In the genomic region with DNA sequence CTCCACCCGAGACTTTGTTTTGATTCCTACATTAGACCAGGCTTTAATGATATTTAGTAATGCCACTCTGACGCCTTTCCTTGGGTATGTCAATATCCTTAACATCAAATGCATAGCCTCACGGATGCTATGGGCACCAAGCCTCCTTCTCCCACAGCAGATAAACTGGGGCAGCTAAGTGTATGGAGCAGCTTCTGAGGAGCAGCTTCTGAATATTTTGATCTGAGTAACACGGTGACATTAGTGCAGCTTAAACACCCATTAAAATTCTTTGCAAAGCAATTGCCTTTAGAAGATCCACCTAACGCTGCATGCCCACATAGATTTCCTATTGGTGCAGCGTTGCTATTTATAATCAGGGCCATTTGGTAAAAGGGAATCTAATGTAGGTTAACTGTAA, we compare ENCODE assay signal across 26 mouse cellular contexts.
"Had no signal": no experiment of that assay in that cellular context is flagged by ENCODE, and none has a peak within 500 bp of the region (broad histone marks: within the 10 kb centered on the region; RNA-seq: fewer than 3 reads in every experiment).

No protein-coding gene starts in this region.

- H3K27me3 ChIP-seq: heart, embryonic 13.5 days; heart, embryonic 15.5 days; hindbrain, embryonic 13.5 days; hindbrain, embryonic 15.5 days; liver, embryonic 13.5 days; liver, embryonic 15.5 days had no signal

- H3K27ac ChIP-seq: heart, adult 2 months; heart, embryonic 13.5 days; heart, embryonic 15.5 days; hindbrain, embryonic 13.5 days; hindbrain, embryonic 15.5 days; hindbrain, postnatal 0 days; kidney, embryonic 15.5 days; kidney, postnatal 0 days; liver, embryonic 13.5 days; liver, embryonic 15.5 days had no signal

- H3K4me3 ChIP-seq: heart, adult 2 months; heart, embryonic 13.5 days; heart, embryonic 15.5 days; hindbrain, embryonic 13.5 days; hindbrain, embryonic 15.5 days; kidney, embryonic 15.5 days; liver, embryonic 13.5 days; liver, embryonic 15.5 days had no signal

- H3K36me3 ChIP-seq: heart, embryonic 13.5 days; heart, embryonic 15.5 days; hindbrain, embryonic 13.5 days; hindbrain, embryonic 15.5 days; kidney, embryonic 15.5 days; liver, embryonic 13.5 days; liver, embryonic 15.5 days had no signal

- ATAC-seq: hindbrain, postnatal 0 days; intestine, embryonic 16.5 days had no signal

- H3K9ac ChIP-seq: heart, embryonic 13.5 days; heart, embryonic 15.5 days; hindbrain, embryonic 13.5 days; hindbrain, embryonic 15.5 days; kidney, embryonic 15.5 days; liver, embryonic 13.5 days; liver, embryonic 15.5 days had no signal

- H3K4me2 ChIP-seq: heart, embryonic 11.5 days; heart, embryonic 13.5 days; heart, embryonic 15.5 days; hindbrain, embryonic 13.5 days; hindbrain, embryonic 15.5 days; kidney, embryonic 15.5 days; liver, embryonic 11.5 days had no signal

- DNase-seq: gastrocnemius, postnatal 14 days; gastrocnemius, postnatal 36 days; heart, adult 11 months; heart, adult 2 months; heart, postnatal 14 days; heart, postnatal 36 days; kidney, adult 11 months; kidney, adult 2 months; kidney, adult 9 months; kidney, postnatal 14 days; kidney, postnatal 36 days; layer of hippocampus, adult 9-11 months; layer of hippocampus, postnatal 36 days; liver; liver, embryonic 13.5 days had no signal

- H3K4me1 ChIP-seq: heart, embryonic 15.5 days; hindbrain, embryonic 13.5 days; hindbrain, embryonic 15.5 days had no signal

- H3K9me3 ChIP-seq: heart, embryonic 13.5 days; heart, embryonic 15.5 days; hindbrain, embryonic 13.5 days; hindbrain, embryonic 15.5 days; kidney, embryonic 15.5 days; liver, embryonic 13.5 days; liver, embryonic 15.5 days had no signal
